Mouse (Mus musculus) liver, postnatal 0 days (tissue): ENCODE data around the gene Olfr780. TPM values are rescaled to one million over a fixed set of nuclear protein-coding genes. Genes with fewer than 3 reads are reported as not detected.
"Not testable (repeated sequence)": the region's sequence is repeated elsewhere in the genome, so short reads cannot be mapped to it uniquely, and the experiment has no call there.

Source experiments
- ATAC-seq: fragments of 200-750 bp; cut with Nextera tagmentation; 2 replicates; pipeline ENCODE4 v1.8.0; 2017; ENCODE audit warnings: mild to moderate bottlenecking, moderate library complexity
- DNase-seq: peaks from one replicate; pipeline ENCODE4 v3.0.0-alpha.2; 2016
- H3K27ac ChIP-seq: fragments of 300-500 bp; sonication (generic); 2 replicates; pipeline ENCODE4 v1.5.1; 2014; ENCODE audit warnings: antibody characterized with exemption, moderate library complexity, mild to moderate bottlenecking, low read depth
- H3K27me3 ChIP-seq: fragments of 300-500 bp; sonication (generic); 2 replicates; pipeline ENCODE4 v1.6.1; 2014; ENCODE audit warnings: low read length, control low read depth, mixed read lengths; ENCODE audit not compliant: insufficient read depth
- H3K36me3 ChIP-seq: fragments of 300-500 bp; sonication (generic); replicated peaks from 2 replicates; pipeline ENCODE4 v1.6.1; 2014; ENCODE audit warnings: mild to moderate bottlenecking, control low read depth, low read length, moderate library complexity, mixed read lengths; ENCODE audit not compliant: insufficient read depth
- H3K4me1 ChIP-seq: fragments of 300-500 bp; sonication (generic); 2 replicates; pipeline ENCODE4 v1.6.1; 2014; ENCODE audit warnings: antibody characterized with exemption, mild to moderate bottlenecking, control low read depth; ENCODE audit not compliant: insufficient read depth
- H3K4me2 ChIP-seq: fragments of 300-500 bp; sonication (generic); 2 replicates; pipeline ENCODE4 v1.6.1; 2014; ENCODE audit warnings: low read depth, mild to moderate bottlenecking, low read length, moderate library complexity, mixed read lengths
- H3K4me3 ChIP-seq: fragments of 300-500 bp; sonication (generic); 2 replicates; pipeline ENCODE4 v1.5.1; 2014; ENCODE audit warnings: low read depth, low read length
- H3K9ac ChIP-seq: fragments of 300-500 bp; sonication (generic); replicated peaks from 2 replicates; pipeline ENCODE4 v1.6.1; 2014; ENCODE audit warnings: mild to moderate bottlenecking, moderate library complexity
- H3K9me3 ChIP-seq: fragments of 300-500 bp; sonication (generic); 2 replicates; pipeline ENCODE4 v1.6.1; 2016; ENCODE audit warnings: mild to moderate bottlenecking, control low read depth, low read length, mixed read lengths
- CTCF ChIP-seq: sonication (generic); IDR thresholded peaks from 2 replicates; pipeline ENCODE4 v1.5.1; 2016; ENCODE audit warnings: antibody characterized with exemption, low read depth
- EP300 ChIP-seq: IDR thresholded peaks from 2 replicates; pipeline ENCODE4 v1.6.1; 2016; ENCODE audit warnings: antibody characterized with exemption, low read depth, mild to moderate bottlenecking
- WGBS: fragments of 180-500 bp; shearing (Covaris S2); extraction: QIAGEN DNeasy Blood & Tissue Kit; methylation state at CpG from one replicate; pipeline ENCODE4 v1.1.7; 2014; ENCODE audit not compliant: insufficient replicate concordance; 5-methylcytosine and 5-hydroxymethylcytosine counted together
- polyA plus RNA-seq: library from polyadenylated mRNA; unstranded; fragments of >200 nt; fragmentation: Nextera tagmentation; extraction: Ambion mirVana; gene quantifications from 2 replicates; pipeline ENCODE4 v1.2.1, GENCODE M21; 2015

Olfr780 gene
- polyA plus RNA-seq = not detected in 2 replicates

DNA sequence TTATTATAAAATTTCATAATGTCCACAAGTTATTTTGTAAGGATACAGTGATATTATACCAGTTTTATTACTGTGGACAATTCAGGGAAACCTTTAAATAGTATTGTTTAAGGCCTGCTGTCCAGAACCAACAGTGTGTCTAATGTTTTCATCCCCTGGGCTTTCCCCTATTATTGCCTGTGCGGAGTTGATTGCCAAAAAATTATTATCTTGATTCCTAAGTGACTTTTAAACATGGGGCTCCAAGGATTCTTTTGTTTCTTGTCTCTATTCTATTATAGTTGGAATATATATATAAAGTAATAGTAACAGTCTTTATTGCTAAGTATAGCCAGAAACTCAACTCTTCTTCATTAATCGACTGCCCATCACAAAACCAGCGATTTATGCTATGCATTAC lies at the start of gene Olfr780:
Gene Olfr780, plus strand, starts transcription at position 301 of the 400 bp plus-strand sequence.
- H3K4me3 ChIP-seq = no peak within 1 kb of the TSS
- H3K9me3 ChIP-seq = no peaks in the 10 kb centered on the region
- DNase-seq (no peak), ATAC-seq (no peak)
- no peaks in the 10 kb centered on the region for H3K4me1 ChIP-seq
- H3K27ac ChIP-seq = no peak within 1 kb of the TSS
- no peak within 1 kb of the TSS for H3K9ac ChIP-seq
- WGBS = 65% methylated on average over 3 of the region's 3 CpGs
- H3K4me2 ChIP-seq = no peak within 1 kb of the TSS
- no peaks in the 10 kb centered on the region for H3K36me3 ChIP-seq
- TF ChIP-seq CTCF (no peak), EP300 (no peak)
- no peaks in the 10 kb centered on the region for H3K27me3 ChIP-seq

DNA sequence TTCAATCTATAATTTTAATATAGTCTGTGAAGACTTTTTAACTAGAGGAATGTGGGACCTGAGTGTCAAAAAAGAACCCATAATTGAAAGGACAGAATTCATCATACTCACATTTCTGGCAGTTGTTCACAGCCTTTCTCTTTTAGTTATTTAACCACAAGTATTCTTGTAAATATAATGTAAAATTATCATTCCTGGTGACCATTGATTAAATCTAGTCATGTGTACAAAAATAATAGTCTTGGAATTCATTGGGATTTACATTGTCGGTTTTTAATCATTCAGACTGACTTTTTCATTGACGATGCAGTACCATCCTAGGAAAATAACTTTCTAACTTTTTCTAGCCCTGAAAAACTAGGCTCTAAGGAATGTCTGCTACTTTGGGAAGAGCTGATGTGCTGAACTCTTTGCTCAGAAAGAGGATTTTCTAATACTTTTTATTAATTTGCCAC lies 46.8 kb upstream of the Olfr780 start, which contains the start of gene Olfr777:
Gene Olfr777, minus strand, starts transcription at position 405 of the 455 bp plus-strand sequence.
- Histone ChIP-seq H3K27ac (no peak within 1 kb of the TSS), H3K36me3 (no peaks in the 10 kb centered on the region), H3K4me1 (no peaks in the 10 kb centered on the region), H3K4me2 (no peak within 1 kb of the TSS), H3K4me3 (no peak within 1 kb of the TSS), H3K9ac (no peak within 1 kb of the TSS), H3K9me3 (no peaks in the 10 kb centered on the region), H3K27me3 (no peaks in the 10 kb centered on the region)
- TF ChIP-seq CTCF = no peak
- TF ChIP-seq EP300 = no peak
- WGBS = 75% methylated on average over 2 of the region's 2 CpGs
- DNase-seq (no peak), ATAC-seq (no peak)

DNA sequence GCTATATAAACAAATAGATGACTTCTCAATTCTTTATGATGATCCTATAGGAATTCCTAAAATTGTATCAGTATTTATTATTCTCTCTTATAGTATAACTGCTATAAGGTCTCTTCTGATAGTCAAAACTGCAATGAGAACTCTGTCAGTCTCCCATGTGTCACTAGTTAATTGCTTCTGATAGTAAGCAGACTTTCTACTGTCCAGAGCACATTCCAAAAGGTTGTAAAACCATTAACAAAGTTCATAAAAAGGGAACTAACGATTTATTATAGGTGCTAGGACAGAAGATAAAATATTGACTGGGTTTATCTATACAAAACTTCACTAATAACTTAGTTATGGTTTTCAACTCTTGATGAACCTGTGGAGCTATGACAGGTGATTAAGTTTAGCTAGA lies 4.9 kb upstream of the Olfr780 start:
- H3K4me1 ChIP-seq, H3K4me3 ChIP-seq, ATAC-seq, H3K27ac ChIP-seq, H3K9me3 ChIP-seq, H3K36me3 ChIP-seq, DNase-seq, H3K27me3 ChIP-seq, H3K4me2 ChIP-seq, H3K9ac ChIP-seq: not testable (repeated sequence)
- 40% methylated on average over 1 of the region's 1 CpGs for WGBS

- not testable (repeated sequence) for H3K4me3 ChIP-seq, H3K9me3 ChIP-seq, H3K9ac ChIP-seq, ATAC-seq, H3K27ac ChIP-seq, H3K36me3 ChIP-seq, H3K4me2 ChIP-seq, DNase-seq, H3K4me1 ChIP-seq, H3K27me3 ChIP-seq
- WGBS = no CpG with 5 or more reads among the region's 1 CpGs
Observed at GRCm38 (mm10) chr10:129313521-129313920, 4.4 kb upstream of the Olfr780 start.

DNA sequence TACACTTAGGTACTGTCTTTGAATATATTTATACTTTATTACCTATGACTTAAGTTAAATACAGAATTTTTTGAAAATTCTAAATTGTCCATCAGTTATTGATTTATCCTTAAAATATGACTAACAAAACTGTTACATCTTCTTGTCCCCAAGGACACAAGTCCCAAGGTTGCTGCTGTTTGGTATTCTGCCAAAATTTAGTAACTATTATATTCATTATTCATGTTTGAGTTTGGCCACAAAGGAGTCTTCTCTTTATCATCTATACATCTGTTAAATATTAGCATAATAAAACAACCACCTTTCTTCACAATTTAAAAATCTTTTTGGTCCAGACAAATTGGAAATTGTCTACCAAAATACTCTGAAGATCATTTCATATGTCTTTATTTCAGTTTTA lies 10.6 kb downstream of the Olfr780 start, which contains the start of gene Olfr781:
Gene Olfr781, plus strand, starts transcription at position 301 of the 400 bp plus-strand sequence.
- H3K4me1 ChIP-seq = no peaks in the 10 kb centered on the region
- H3K27ac ChIP-seq = no peak within 1 kb of the TSS
- H3K9me3 ChIP-seq = no peaks in the 10 kb centered on the region
- no peak within 1 kb of the TSS for H3K9ac ChIP-seq
- no peak within 1 kb of the TSS for H3K4me3 ChIP-seq
- H3K27me3 ChIP-seq = no peaks in the 10 kb centered on the region
- no peaks in the 10 kb centered on the region for H3K36me3 ChIP-seq
- no peak for DNase-seq
- TF ChIP-seq CTCF = no peak
- no peak for TF ChIP-seq EP300
- no peak within 1 kb of the TSS for H3K4me2 ChIP-seq
- no peak for ATAC-seq

GRCm38 (mm10) chr10:129348550-129348949 lies 30.6 kb downstream of the Olfr780 start, which contains the start of gene Olfr782:
Olfr782 (plus strand) TSS chr10:129348850.
- Histone ChIP-seq H3K4me3 (no peak within 1 kb of the TSS), H3K4me1 (no peaks in the 10 kb centered on the region), H3K36me3 (no peaks in the 10 kb centered on the region), H3K4me2 (no peak within 1 kb of the TSS), H3K9ac (no peak within 1 kb of the TSS), H3K27me3 (no peaks in the 10 kb centered on the region), H3K27ac (no peak within 1 kb of the TSS), H3K9me3 (no peaks in the 10 kb centered on the region)
- 75% methylated on average over 3 of the region's 3 CpGs for WGBS
- DNase-seq (no peak), ATAC-seq (no peak)
- TF ChIP-seq CTCF (no peak), EP300 (no peak)

DNA sequence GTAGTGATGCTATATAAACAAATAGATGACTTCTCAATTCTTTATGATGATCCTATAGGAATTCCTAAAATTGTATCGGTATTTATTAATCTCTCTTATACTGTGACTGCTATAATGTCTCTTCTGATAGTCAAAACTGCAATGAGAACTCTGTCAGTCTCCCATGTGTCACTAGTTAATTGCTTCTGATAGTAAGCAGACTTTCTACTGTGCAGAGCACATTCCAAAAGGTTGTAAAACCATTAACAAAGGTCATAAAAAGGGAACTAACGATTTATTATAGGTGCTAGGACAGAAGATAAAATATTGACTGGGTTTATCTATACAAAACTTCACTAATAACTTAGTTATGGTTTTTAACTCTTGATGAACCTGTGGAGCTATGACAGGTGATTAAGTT lies 34.6 kb downstream of the Olfr780 start:
- H3K36me3 ChIP-seq, DNase-seq, H3K9ac ChIP-seq, H3K27ac ChIP-seq, H3K27me3 ChIP-seq, H3K9me3 ChIP-seq, H3K4me3 ChIP-seq, H3K4me2 ChIP-seq, H3K4me1 ChIP-seq, ATAC-seq: not testable (repeated sequence)
- 57% methylated on average over 2 of the region's 2 CpGs for WGBS

DNA sequence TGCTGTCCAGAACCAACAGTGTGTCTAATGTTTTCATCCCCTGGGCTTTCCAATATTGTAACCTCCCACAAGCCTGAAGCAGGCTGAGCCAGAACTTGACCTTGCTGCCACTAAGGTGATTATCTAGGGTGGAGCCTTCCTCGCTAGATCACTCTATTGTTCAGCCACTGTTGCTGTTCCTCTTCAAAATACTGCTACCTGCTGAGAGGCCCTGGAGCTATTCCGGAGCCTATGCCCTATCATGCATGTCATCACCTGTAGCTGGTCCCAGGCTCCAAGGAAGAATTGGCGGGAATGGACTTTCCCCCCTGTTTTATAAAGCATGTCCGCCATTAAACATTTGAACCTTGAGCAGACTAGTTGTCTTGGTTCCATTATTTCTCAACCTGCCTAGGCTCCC lies 38.6 kb downstream of the Olfr780 start:
- not testable (repeated sequence) for ATAC-seq, H3K4me1 ChIP-seq, H3K9ac ChIP-seq, H3K27me3 ChIP-seq, H3K4me2 ChIP-seq, DNase-seq, H3K36me3 ChIP-seq, H3K9me3 ChIP-seq, H3K27ac ChIP-seq, H3K4me3 ChIP-seq
- 79% methylated on average over 4 of the region's 4 CpGs for WGBS
